Mouse (Mus musculus): ENCODE data around the gene Ppp6r2.

The Ppp6r2 gene

DNA sequence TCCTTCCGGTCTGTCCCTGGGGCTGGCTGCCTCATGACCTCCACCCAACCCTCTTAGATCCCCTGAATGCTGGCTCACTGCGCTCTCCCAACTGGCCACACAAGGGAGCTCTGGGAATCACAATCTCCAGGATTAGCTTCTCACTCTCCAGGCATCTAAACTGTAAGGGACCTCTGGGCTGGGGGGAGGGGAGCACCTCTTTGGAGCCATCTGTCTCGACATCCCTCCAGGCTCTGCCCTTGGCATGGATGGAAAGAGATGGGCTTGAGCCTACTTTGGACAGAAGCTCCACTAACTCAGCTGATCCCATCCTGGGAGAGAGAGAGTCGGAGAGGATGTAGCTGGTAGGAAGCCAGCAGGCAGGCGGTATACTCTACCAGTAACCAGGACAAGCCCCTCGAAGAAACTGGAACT lies 29.0 kb upstream of the Ppp6r2 start:
- no peak for DNase-seq (ENCODE audit: low spot score in 2 of 2)

- no peak for DNase-seq (ENCODE audit: low spot score in 2 of 2)
Measured at GRCm38 (mm10) chr15:89182842-89183241, 28.5 kb upstream of the Ppp6r2 start.

GRCm38 (mm10) chr15:89184141-89184936 lies 27.0 kb upstream of the Ppp6r2 start:
- no peak for DNase-seq (ENCODE audit: low spot score in 2 of 2)

DNA sequence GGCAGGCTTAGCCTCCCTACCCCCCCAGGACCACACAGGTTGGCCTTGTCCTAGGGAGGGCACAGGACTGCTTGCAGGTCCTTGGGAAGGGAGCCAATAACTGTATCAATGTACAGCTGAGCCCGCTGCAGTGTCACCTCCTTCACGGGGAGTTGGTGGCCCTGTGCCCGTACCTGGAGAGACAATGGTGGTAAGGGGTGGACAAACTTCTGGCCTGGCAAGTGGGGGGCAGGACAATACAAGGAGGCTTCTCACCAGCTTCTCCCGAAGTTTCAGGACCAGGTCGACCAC lies 26.5 kb upstream of the Ppp6r2 start:
- no peak for DNase-seq (ENCODE audit: low spot score in 2 of 2)

DNA sequence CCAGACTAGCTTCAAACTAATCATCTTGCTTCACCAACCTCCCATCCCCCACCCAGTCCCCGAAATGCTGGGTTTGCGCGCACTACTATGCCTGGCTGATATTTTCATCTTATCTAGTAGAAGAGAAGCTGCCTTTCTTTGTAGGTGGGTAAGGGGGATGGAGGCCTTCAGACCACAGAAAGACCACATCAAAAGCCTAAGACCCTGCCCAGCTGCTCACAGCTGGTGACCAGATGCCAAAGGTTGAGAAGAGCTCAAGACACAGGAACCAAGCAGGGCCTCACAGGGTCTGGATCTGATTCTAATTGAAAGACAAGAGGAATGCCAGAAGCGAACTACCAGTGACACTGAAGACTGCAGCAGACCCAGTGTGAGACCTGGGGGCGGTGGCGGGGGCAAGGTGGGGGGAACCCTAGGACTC lies 16.1 kb upstream of the Ppp6r2 start:
- DNase-seq (ENCODE audit: low spot score in 2 of 2) = no peak

DNA sequence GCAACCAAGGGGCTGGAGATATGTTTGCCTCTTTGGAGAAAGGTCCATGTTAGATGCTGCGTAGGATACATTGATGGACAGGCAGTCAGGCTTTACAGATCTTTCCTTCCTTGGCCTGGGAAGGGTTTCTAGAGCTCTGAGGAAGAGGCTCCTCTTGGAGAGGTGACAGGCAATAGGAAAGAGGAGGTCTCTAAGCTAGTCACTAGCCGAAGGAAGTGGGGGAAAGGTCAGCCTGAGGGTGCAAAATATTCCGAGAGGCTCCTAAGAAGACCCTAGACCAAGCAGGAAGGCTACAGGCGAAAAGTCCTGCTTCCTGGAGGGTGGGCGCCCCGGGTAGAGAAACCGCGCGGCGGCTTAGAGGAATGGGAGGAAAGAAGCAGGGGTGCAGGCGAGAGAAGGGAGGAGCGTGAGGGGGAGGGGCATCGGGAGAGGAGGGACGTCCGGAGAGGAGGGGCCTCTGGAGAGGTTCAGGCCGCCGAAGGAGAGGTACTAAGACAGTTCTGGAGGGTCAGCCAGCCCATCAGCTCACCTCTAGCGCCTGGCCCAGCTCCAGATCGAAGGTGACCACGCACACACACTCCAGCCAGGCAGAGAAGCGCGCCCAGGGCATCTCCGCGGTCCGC lies 15.6 kb upstream of the Ppp6r2 start:
- peak; percentile 84 to 89 for DNase-seq (ENCODE audit: low spot score in 2 of 2)

GRCm38 (mm10) chr15:89196313-89196706 lies 15.0 kb upstream of the Ppp6r2 start, which contains the start of gene Dennd6b:
Gene Dennd6b (minus strand): TSS chr15:89196496.
- peak; percentile 95 to 96 for DNase-seq (ENCODE audit: low spot score in 2 of 2)

GRCm38 (mm10) chr15:89197056-89197455 lies 14.3 kb upstream of the Ppp6r2 start:
- DNase-seq (ENCODE audit: low spot score in 2 of 2) = no peak

DNA sequence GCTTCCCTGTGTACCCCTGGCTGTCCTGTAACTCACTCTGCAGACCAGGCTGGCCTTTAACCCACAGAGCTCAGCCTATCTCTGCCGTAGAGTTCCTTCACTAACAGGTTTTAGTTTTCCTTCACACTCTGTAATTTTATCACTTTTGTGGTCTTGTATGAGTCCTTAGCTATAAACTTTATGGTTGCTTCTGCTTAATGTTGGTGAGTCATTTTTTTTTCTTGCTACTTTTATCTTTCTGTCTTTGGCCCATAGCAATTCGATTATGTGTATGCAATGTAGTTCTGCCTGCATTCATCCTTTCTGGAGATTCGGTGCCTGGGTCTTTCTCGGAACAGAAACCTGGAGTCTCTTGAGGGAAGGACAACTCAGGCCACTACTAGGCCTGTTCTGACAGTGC lies 3.9 kb upstream of the Ppp6r2 start:
- DNase-seq (ENCODE audit: low spot score in 2 of 2) = no peak

DNA sequence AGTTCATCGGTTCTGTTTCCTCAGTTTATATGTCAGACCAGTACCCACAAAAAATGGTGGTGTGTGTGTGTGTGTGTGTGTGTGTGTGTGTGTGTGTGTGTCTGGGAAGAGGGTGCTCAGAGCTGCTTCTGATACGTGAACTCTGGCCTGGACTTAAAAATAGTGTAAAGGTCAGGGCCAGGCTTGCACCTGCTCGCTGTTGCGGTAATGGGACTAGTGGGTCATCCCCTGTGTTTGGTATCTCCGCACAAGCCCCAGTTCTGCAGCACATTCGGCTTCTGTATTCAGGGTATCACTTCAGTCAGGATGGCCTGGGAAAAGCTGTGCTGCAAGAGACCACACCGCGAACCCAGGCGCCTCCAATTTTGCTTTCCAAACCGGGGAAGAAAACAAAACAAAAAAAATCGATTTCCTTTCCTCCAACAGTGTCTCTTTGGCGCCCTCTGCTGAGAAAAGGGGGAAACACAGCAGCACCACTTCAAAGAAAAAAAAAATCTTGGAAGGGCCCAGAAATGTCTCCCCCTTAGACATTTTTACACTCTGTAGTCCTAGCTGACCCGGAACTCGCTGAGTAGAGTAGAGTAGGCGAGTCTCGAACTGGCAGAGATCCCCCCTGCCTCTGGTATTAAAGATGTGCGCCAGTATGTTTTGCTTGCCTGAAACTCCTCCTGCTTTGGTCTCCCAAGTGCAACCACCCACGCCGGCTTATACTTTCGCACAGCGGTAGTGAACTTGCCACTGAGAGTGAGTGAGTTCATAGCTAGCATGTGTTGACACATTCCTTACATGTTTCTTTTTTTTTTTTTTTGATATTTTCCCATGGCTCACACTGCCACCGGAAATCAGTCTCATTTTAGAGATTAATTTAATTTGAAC lies 1.2 kb upstream of the Ppp6r2 start:
- peak; percentile 73 to 81 for DNase-seq (ENCODE audit: low spot score in 2 of 2)

GRCm38 (mm10) chr15:89211716-89212461 lies 536 bp downstream of the Ppp6r2 start:
- peak in 1 of 2 experiments; percentile 25 for DNase-seq (ENCODE audit: low spot score in 2 of 2)

GRCm38 (mm10) chr15:89212495-89212894 lies 1.1 kb downstream of the Ppp6r2 start:
- DNase-seq (ENCODE audit: low spot score in 2 of 2) = no peak

DNA sequence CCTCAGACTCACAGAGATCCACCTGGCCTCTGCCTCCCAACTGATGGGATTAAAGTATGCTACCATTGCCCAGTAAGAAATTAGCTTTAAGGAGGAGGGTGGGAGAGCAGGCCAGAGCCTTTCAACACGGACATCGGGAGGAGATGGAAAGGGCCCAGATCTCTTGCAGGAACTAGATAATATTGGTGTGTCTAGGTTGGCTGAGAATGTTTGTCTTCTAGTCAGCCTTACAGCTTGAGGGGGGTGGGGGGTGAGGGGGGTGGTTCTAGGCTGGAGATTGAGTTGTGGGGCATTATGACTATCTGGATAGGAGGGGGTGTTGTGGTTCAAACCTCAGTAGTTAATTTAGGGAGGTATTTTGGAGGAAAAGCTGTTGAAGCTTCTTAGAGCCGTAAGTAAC lies 2.2 kb downstream of the Ppp6r2 start:
- no peak for DNase-seq (ENCODE audit: low spot score in 2 of 2)

GRCm38 (mm10) chr15:89214953-89215352 lies 3.6 kb downstream of the Ppp6r2 start:
- no peak for DNase-seq (ENCODE audit: low spot score in 2 of 2)

GRCm38 (mm10) chr15:89215611-89216233 lies 4.4 kb downstream of the Ppp6r2 start:
- DNase-seq (ENCODE audit: low spot score in 2 of 2) = no peak

DNA sequence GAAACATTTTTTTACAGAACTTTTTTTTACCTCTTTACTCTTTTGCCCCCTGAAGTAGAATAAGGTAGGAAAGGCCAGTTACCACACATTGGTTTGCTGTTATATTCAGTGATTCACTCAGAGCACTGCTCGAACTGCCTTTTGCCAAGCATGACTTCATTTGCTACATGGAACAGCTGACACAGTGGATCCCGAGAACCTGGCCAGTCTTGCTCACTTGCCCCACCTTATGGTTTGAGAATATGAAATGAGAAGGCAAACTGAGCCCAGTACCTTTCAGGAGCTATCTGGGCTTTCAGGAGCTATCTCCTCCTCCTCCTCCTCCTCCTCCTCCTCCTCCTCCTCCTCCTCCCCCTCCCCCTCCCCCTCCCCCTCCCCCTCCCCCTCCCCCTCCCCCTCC lies 22.2 kb downstream of the Ppp6r2 start:
- DNase-seq (ENCODE audit: low spot score in 2 of 2) = no peak

GRCm38 (mm10) chr15:89234052-89234451 lies 22.7 kb downstream of the Ppp6r2 start:
- no peak for DNase-seq (ENCODE audit: low spot score in 2 of 2)

DNA sequence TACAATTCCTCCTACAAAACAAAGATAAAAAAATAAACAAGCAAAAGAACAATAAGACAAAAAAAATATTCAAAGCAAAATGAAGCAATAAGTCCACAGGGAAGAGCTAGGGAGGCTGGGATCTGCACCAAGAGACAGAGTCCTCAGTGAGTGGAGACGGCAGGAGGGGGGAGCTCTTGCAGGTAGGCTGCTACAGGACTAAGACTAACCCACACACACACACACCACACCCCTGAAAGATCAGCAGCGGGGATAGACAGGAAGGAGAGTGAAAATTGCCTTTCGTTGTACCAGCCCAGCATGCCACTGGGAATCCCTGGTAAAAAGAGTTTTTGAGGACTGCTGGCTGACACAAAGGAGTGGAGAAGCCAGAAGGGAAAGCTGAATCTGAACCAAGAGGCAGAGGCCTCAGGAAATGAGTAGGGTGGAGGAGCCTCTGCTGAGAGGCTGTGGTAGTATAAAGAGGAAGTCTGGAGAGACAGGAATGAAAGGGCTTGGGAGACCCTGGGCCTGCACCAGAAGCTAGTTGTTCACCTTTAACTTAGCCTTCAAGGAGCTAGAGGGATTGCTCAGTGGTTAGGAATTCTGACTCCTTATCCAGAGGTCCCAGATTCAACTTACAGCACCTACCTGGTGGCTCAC lies 28.5 kb downstream of the Ppp6r2 start:
- no peak for DNase-seq (ENCODE audit: low spot score in 2 of 2)

GRCm38 (mm10) chr15:89241025-89241424 lies 29.7 kb downstream of the Ppp6r2 start:
- DNase-seq (ENCODE audit: low spot score in 2 of 2) = no peak

DNA sequence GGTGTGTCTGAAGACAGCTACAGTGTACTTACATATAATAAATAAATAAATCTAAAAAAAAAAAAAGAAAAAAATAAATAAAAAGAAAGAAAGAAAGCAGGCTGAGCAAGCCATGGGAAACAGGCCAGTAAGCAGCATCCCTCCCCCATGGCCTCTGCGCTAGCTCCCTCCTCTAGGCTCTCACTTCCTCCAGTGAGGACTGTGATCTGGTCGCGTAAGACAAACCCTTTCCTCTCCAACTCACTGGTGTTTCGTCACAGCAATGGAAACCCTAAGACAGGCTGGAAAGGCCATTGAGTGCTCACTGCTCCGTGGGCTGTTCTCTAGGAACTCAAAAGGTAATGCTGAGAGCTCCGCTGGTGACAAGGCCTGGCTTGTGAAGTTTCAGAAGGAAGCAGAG lies 37.7 kb downstream of the Ppp6r2 start:
- DNase-seq (ENCODE audit: low spot score in 2 of 2) = no peak

GRCm38 (mm10) chr15:89255330-89255729 lies 44.0 kb downstream of the Ppp6r2 start:
- no peak for DNase-seq (ENCODE audit: low spot score in 2 of 2)
